Comparison of ENCODE assay signal across 11 mouse cellular contexts in genomic region chr7:75427322-75427721, GRCm38 (mm10). TPM values are rescaled to one million over a fixed set of nuclear protein-coding genes. Genes with fewer than 3 reads are reported as not detected.
DNase-seq lines count a peak whose midpoint lies in the region; ATAC-seq and TF ChIP-seq lines count a peak whose summit lies in the region.
"Had no signal": no experiment of that assay in that cellular context is flagged by ENCODE, and none has a peak within 500 bp of the region (broad histone marks: within the 10 kb centered on the region; RNA-seq: fewer than 3 reads in every experiment).

No protein-coding gene starts in this region.

- DNase-seq in kidney, adult 2 months, result peak; percentile 86
- peak; percentile 84 for DNase-seq in gastrocnemius, postnatal 14 days
- DNase-seq in kidney, postnatal 36 days, result peak; percentile 69 to 81
- DNase-seq in urinary bladder, postnatal 25 days (ENCODE audit: low spot score), result peak; percentile 50
- no peak for DNase-seq in left cerebral cortex, postnatal 14 days (ENCODE audit: low spot score in 2 of 2)
- no peak for DNase-seq in retina, embryonic 14.5 days (ENCODE audit: low spot score)
- no peak for DNase-seq in thymus, postnatal 36 days
- DNase-seq: right cerebral cortex, postnatal 25 days had no signal

- 38% methylated on average over 4 of the region's 4 CpGs for WGBS in kidney, adult 2 months
- 56% methylated on average over 4 of the region's 4 CpGs for WGBS in kidney, embryonic 16.5 days

- peaks cover 5% of the 10 kb centered on the region; the same call in 1 of the 2 replicates for H3K9me3 ChIP-seq in kidney, embryonic 16.5 days (ENCODE audit: low read length)
- H3K9me3 ChIP-seq: embryonic facial prominence, embryonic 12.5 days had no signal

- no peak overlapping the region for H3K4me3 ChIP-seq in kidney, adult 2 months (ENCODE audit: insufficient read depth, low read depth, low read length)
- no peak overlapping the region for H3K4me3 ChIP-seq in kidney, embryonic 16.5 days (ENCODE audit: low read length)
- H3K4me3 ChIP-seq: embryonic facial prominence, embryonic 12.5 days had no signal

- intact Hi-C loops in gastrocnemius, postnatal 14 days (cut with DNase I; ENCODE audit: low total_unique reads), result no loop called here
- intact Hi-C loops in left cerebral cortex, postnatal 14 days (cut with DNase I), result no loop called here

- no peaks in the 10 kb centered on the region for H3K36me3 ChIP-seq in kidney, adult 2 months (ENCODE audit: control insufficient read depth, insufficient read depth, low read length)
- H3K36me3 ChIP-seq in kidney, embryonic 16.5 days (ENCODE audit: insufficient read depth, low read length), result no peaks in the 10 kb centered on the region
- H3K36me3 ChIP-seq: embryonic facial prominence, embryonic 12.5 days had no signal

- H3K9ac ChIP-seq in kidney, embryonic 16.5 days (replicated peaks; ENCODE audit: low read length), result no peak overlapping the region
- H3K9ac ChIP-seq: embryonic facial prominence, embryonic 12.5 days; liver, embryonic 14.5 days had no signal

- no peaks in the 10 kb centered on the region for H3K27me3 ChIP-seq in kidney, adult 2 months (replicated peaks; ENCODE audit: control insufficient read depth, insufficient read depth, low read length)
- no peaks in the 10 kb centered on the region for H3K27me3 ChIP-seq in kidney, embryonic 16.5 days (ENCODE audit: insufficient read depth, low read length)
- H3K27me3 ChIP-seq: embryonic facial prominence, embryonic 12.5 days had no signal

- H3K4me1 ChIP-seq in kidney, adult 2 months (ENCODE audit: control insufficient read depth, insufficient read depth, low read length), result peaks cover 2% of the 10 kb centered on the region; the same call in 1 of the 2 replicates
- H3K4me1 ChIP-seq in kidney, embryonic 16.5 days (ENCODE audit: insufficient read depth, low read length), result peaks cover 13% of the 10 kb centered on the region; the same call in 1 of the 2 replicates

- no peak overlapping the region for H3K4me2 ChIP-seq in kidney, embryonic 16.5 days (replicated peaks; ENCODE audit: low read depth, low read length)
- H3K4me2 ChIP-seq: embryonic facial prominence, embryonic 12.5 days had no signal

- no peak for TF ChIP-seq CTCF in kidney, adult 2 months (conservative IDR thresholded peaks at IDR 0.05; ENCODE audit: insufficient read depth, insufficient read length, low read depth, low read length)

- TF ChIP-seq POLR2A in kidney, adult 2 months (IDR thresholded peaks at IDR 0.05; ENCODE audit: low read depth, low read length), result no peak

- no peak overlapping the region for H3K27ac ChIP-seq in kidney, adult 2 months (ENCODE audit: insufficient read depth, low read depth, low read length)
- H3K27ac ChIP-seq in kidney, embryonic 16.5 days (ENCODE audit: low read length), result no peak overlapping the region
- H3K27ac ChIP-seq: embryonic facial prominence, embryonic 12.5 days; liver, embryonic 14.5 days had no signal

- no peak for ATAC-seq in kidney, embryonic 16.5 days (ENCODE audit: low FRiP score, low TSS enrichment)

RNA-seq across cellular contexts. Expression of gene Akap13, which starts 28.0 kb away (rescaled TPM):
- 12.0 and 13.2 TPM in 2 replicates for polyA plus RNA-seq in kidney, adult 2 months (2012; rRNA removed)
- polyA plus RNA-seq in kidney, embryonic 16.5 days (2015; fragmentation: Nextera tagmentation; extraction: Ambion mirVana), result 35.2 and 44.5 TPM in 2 replicates
- total RNA-seq in gastrocnemius, postnatal 14 days (2021), result 10 to 100 TPM; 65.0 to 73.0 TPM
- total RNA-seq in left cerebral cortex, postnatal 14 days (2021), result 10 to 100 TPM; 22.5 to 29.6 TPM

Comparison
In these comparisons a context has a peak if more than half of its experiments do, and no peak if none do; other contexts are left out.
1. DNase-seq: peak in kidney, adult 2 months (single experiment), gastrocnemius, postnatal 14 days (single experiment), kidney, postnatal 36 days (2 of 2) and urinary bladder, postnatal 25 days (single experiment); none in left cerebral cortex, postnatal 14 days (0 of 2), retina, embryonic 14.5 days (single experiment) and thymus, postnatal 36 days (0 of 2).